Mouse (Mus musculus) embryonic facial prominence, embryonic 11.5 days (tissue): ENCODE data around the gene Mrpl39. TPM values are rescaled to one million over a fixed set of nuclear protein-coding genes. Genes with fewer than 3 reads are reported as not detected.

Experiments
- ATAC-seq: fragments of 200-750 bp; cut with Nextera tagmentation; replicated peaks from 2 replicates; pipeline ENCODE4 v1.8.0; 2017; ENCODE audit warnings: low read depth; ENCODE audit not compliant: insufficient number of reproducible peaks, low FRiP score, low TSS enrichment
- DNase-seq: peaks from one replicate; pipeline ENCODE4 v3.0.0-alpha.2; 2015; ENCODE audit warnings: low spot score
- H3K27ac ChIP-seq: fragments of 300-500 bp; sonication (generic); replicated peaks from 2 replicates; pipeline ENCODE4 v1.5.1; 2014; ENCODE audit warnings: mild to moderate bottlenecking, low read depth, low read length, control low read depth
- H3K27me3 ChIP-seq: fragments of 300-500 bp; sonication (generic); 2 replicates; pipeline ENCODE4 v1.6.1; 2014; ENCODE audit warnings: mild to moderate bottlenecking, low read length, moderate library complexity, mixed read lengths; ENCODE audit not compliant: control insufficient read depth, insufficient read depth
- H3K36me3 ChIP-seq: fragments of 300-500 bp; sonication (generic); replicated peaks from 2 replicates; pipeline ENCODE4 v1.6.1; 2014; ENCODE audit warnings: low read depth, mild to moderate bottlenecking, low read length, moderate library complexity, mixed read lengths; ENCODE audit not compliant: control insufficient read depth, insufficient read depth
- H3K4me1 ChIP-seq: fragments of 300-500 bp; sonication (generic); 2 replicates; pipeline ENCODE4 v1.6.1; 2014; ENCODE audit warnings: low read length, mixed read lengths; ENCODE audit not compliant: control insufficient read depth, insufficient read depth
- H3K4me2 ChIP-seq: fragments of 300-500 bp; sonication (generic); 2 replicates; pipeline ENCODE4 v1.6.1; 2014; ENCODE audit warnings: low read depth, mild to moderate bottlenecking, control low read depth, low read length, moderate library complexity
- H3K4me3 ChIP-seq: fragments of 300-500 bp; sonication (generic); 2 replicates; pipeline ENCODE4 v1.5.1; 2014; ENCODE audit warnings: low read depth, low read length, control low read depth
- H3K9ac ChIP-seq: fragments of 300-500 bp; sonication (generic); replicated peaks from 2 replicates; pipeline ENCODE4 v1.6.1; 2014; ENCODE audit warnings: mild to moderate bottlenecking, control low read depth, low read length
- H3K9me3 ChIP-seq: fragments of 300-500 bp; sonication (generic); replicated peaks from 2 replicates; pipeline ENCODE4 v1.6.1; 2016; ENCODE audit warnings: mild to moderate bottlenecking, low read length, inconsistent platforms, mixed read lengths; ENCODE audit not compliant: control insufficient read depth
- WGBS: fragments of 180-500 bp; shearing (Covaris S2); extraction: QIAGEN DNeasy Blood & Tissue Kit; methylation state at CpG from one replicate; pipeline ENCODE4 v1.1.7; 2014; 5-methylcytosine and 5-hydroxymethylcytosine counted together
- polyA plus RNA-seq: library from polyadenylated mRNA; unstranded; fragments of >200 nt; fragmentation: Nextera tagmentation; extraction: Ambion mirVana; gene quantifications from 2 replicates; pipeline ENCODE4 v1.2.1, GENCODE M21; 2014

Gene Mrpl39
- polyA plus RNA-seq, 1 experiment from 2014 or later: 53.5 TPM

GRCm38 (mm10) chr16:84707802-84708201 lies 27.7 kb downstream of the Mrpl39 start:
- H3K4me1 ChIP-seq: no peaks in the 10 kb centered on the region
- H3K9me3 ChIP-seq: no peaks in the 10 kb centered on the region
- H3K27me3 ChIP-seq: no peaks in the 10 kb centered on the region
- H3K27ac ChIP-seq: no peak overlapping the region
- no peak overlapping the region for H3K4me3 ChIP-seq
- WGBS: 70% methylated on average over 4 of the region's 4 CpGs
- no peaks in the 10 kb centered on the region for H3K36me3 ChIP-seq
- H3K9ac ChIP-seq: no peak overlapping the region
- H3K4me2 ChIP-seq: no peak overlapping the region
- ATAC-seq (no peak), DNase-seq (no peak)

GRCm38 (mm10) chr16:84706571-84706970 lies 29.0 kb downstream of the Mrpl39 start:
- ATAC-seq: no peak
- WGBS: 85% methylated on average over 6 of the region's 6 CpGs

GRCm38 (mm10) chr16:84705507-84705906 lies 30.0 kb downstream of the Mrpl39 start:
- ATAC-seq (no peak), DNase-seq (no peak)
- H3K9me3 ChIP-seq: no peaks in the 10 kb centered on the region
- 79% methylated on average over 5 of the region's 5 CpGs for WGBS
- H3K27ac ChIP-seq: no peak overlapping the region
- no peaks in the 10 kb centered on the region for H3K4me1 ChIP-seq
- no peaks in the 10 kb centered on the region for H3K36me3 ChIP-seq
- H3K27me3 ChIP-seq: no peaks in the 10 kb centered on the region
- H3K4me3 ChIP-seq: no peak overlapping the region
- H3K9ac ChIP-seq: no peak overlapping the region
- H3K4me2 ChIP-seq: no peak overlapping the region

More at GRCm38 (mm10) chr16:84706571-84706970, 29.0 kb downstream of the Mrpl39 start:
- H3K9me3 ChIP-seq: no peaks in the 10 kb centered on the region
- H3K4me1 ChIP-seq: no peaks in the 10 kb centered on the region
- no peaks in the 10 kb centered on the region for H3K36me3 ChIP-seq
- H3K27me3 ChIP-seq: no peaks in the 10 kb centered on the region
- no peak overlapping the region for H3K27ac ChIP-seq
- no peak overlapping the region for H3K4me2 ChIP-seq
- DNase-seq: no peak
- no peak overlapping the region for H3K9ac ChIP-seq
- no peak overlapping the region for H3K4me3 ChIP-seq

- Histone ChIP-seq H3K4me3 (no peak overlapping the region), H3K4me2 (no peak overlapping the region), H3K27me3 (no peaks in the 10 kb centered on the region), H3K36me3 (no peaks in the 10 kb centered on the region), H3K27ac (no peak overlapping the region), H3K4me1 (no peaks in the 10 kb centered on the region), H3K9ac (no peak overlapping the region), H3K9me3 (no peaks in the 10 kb centered on the region)
- 73% methylated on average over 8 of the region's 8 CpGs for WGBS
- DNase-seq (no peak), ATAC-seq (no peak)
Observed at GRCm38 (mm10) chr16:84704661-84705240, 30.8 kb downstream of the Mrpl39 start.

GRCm38 (mm10) chr16:84703769-84704660 lies 31.5 kb downstream of the Mrpl39 start:
- no peak for DNase-seq
- H3K9me3 ChIP-seq: no peaks in the 10 kb centered on the region
- H3K4me1 ChIP-seq: no peaks in the 10 kb centered on the region
- 71% methylated on average over 13 of the region's 13 CpGs for WGBS
- H3K27me3 ChIP-seq: no peaks in the 10 kb centered on the region
- no peak for ATAC-seq
- peak overlapping the region; percentile 62 for H3K4me3 ChIP-seq
- H3K27ac ChIP-seq: no peak overlapping the region
- H3K36me3 ChIP-seq: no peaks in the 10 kb centered on the region
- no peak overlapping the region; the same call in 1 of the 2 replicates for H3K4me2 ChIP-seq
- H3K9ac ChIP-seq: no peak overlapping the region

GRCm38 (mm10) chr16:84703129-84703768 lies 32.3 kb downstream of the Mrpl39 start:
- peak overlapping the region; percentile 68 for H3K9ac ChIP-seq
- H3K27me3 ChIP-seq: no peaks in the 10 kb centered on the region
- H3K36me3 ChIP-seq: no peaks in the 10 kb centered on the region
- H3K27ac ChIP-seq: no peak overlapping the region
- under 1% methylated on average over 55 of the region's 55 CpGs for WGBS
- H3K9me3 ChIP-seq: no peaks in the 10 kb centered on the region
- peak overlapping the region; percentile 98 for H3K4me2 ChIP-seq
- ATAC-seq: peak; percentile 78; the same call in 1 of the 2 replicates
- peak overlapping the region; percentile 62 for H3K4me3 ChIP-seq
- H3K4me1 ChIP-seq: no peaks in the 10 kb centered on the region
- peak; percentile 61 for DNase-seq

- WGBS: 11% methylated on average over 39 of the region's 39 CpGs
- no peaks in the 10 kb centered on the region for H3K27me3 ChIP-seq
- ATAC-seq (0 out of 2 replicates have a peak, but pooled peaks have one; percentile 41), DNase-seq (peak; percentile 46)
- H3K4me2 ChIP-seq: peak overlapping the region; percentile 98
- H3K4me3 ChIP-seq: peak overlapping the region; percentile 62
- no peak overlapping the region for H3K27ac ChIP-seq
- no peaks in the 10 kb centered on the region for H3K36me3 ChIP-seq
- H3K9me3 ChIP-seq: no peaks in the 10 kb centered on the region
- peak overlapping the region; percentile 68 for H3K9ac ChIP-seq
- no peaks in the 10 kb centered on the region for H3K4me1 ChIP-seq
Observed at GRCm38 (mm10) chr16:84702230-84703128, 33.1 kb downstream of the Mrpl39 start.
